Mouse (Mus musculus): ENCODE measurements at regions not wholly inside any gene's neighbourhood (a gene's known extent, or its start where the extent isn't known, plus 50 kb on each side); places are given as distances from the start of the nearest gene placed in this dataset.

- Histone ChIP-seq H3K36me3 (ENCODE audit: control insufficient read depth, insufficient read depth, low read length, poor library complexity, severe bottlenecking) (no peaks in the 10 kb centered on the region), H3K9me3 (ENCODE audit: control insufficient read depth, insufficient read depth, low read depth, low read length) (no peaks in the 10 kb centered on the region), H3K9ac (ENCODE audit: insufficient read depth, low read depth, low read length, poor library complexity, severe bottlenecking) (no peak overlapping the region), H3K4me3 (ENCODE audit: insufficient read depth in 1 of 2, low read depth in 1 of 2, low read length in 2 of 2, poor library complexity in 1 of 2, severe bottlenecking in 1 of 2) (no peak overlapping the region), H3K4me1 (ENCODE audit: control insufficient read depth in 2 of 2, insufficient read depth in 2 of 2, low read length in 2 of 2, poor library complexity in 1 of 2) (no peaks in the 10 kb centered on the region), H3K27ac (ENCODE audit: insufficient read depth, low read depth, low read length, poor library complexity, severe bottlenecking) (no peak overlapping the region)
- DNase-seq (ENCODE audit: low read depth, low spot score): no peak
- TF ChIP-seq ZNF384 (IDR thresholded peaks at IDR 0.05; ENCODE audit: low read depth, low read length): no peak
- TF ChIP-seq CHD2 (IDR thresholded peaks at IDR 0.05; ENCODE audit: low read depth, low read length): no peak
- TF ChIP-seq ZC3H11A (IDR thresholded peaks at IDR 0.05; ENCODE audit: borderline replicate concordance, low read depth, low read length): no peak
- no peak for TF ChIP-seq MAFK (IDR thresholded peaks at IDR 0.05; ENCODE audit: insufficient read depth, low read depth, low read length)
- no peak for TF ChIP-seq HCFC1 (IDR thresholded peaks at IDR 0.05; ENCODE audit: borderline replicate concordance, insufficient read depth, low read length)
- in situ Hi-C loops (cut with MboI; ENCODE audit: low sequenced_read_pairs in 2 of 2, unreplicated experiment in 2 of 2): no loop called here
Observed at GRCm38 (mm10) chr8:115824478-115824785, 116.8 kb upstream of the Maf start.

DNA sequence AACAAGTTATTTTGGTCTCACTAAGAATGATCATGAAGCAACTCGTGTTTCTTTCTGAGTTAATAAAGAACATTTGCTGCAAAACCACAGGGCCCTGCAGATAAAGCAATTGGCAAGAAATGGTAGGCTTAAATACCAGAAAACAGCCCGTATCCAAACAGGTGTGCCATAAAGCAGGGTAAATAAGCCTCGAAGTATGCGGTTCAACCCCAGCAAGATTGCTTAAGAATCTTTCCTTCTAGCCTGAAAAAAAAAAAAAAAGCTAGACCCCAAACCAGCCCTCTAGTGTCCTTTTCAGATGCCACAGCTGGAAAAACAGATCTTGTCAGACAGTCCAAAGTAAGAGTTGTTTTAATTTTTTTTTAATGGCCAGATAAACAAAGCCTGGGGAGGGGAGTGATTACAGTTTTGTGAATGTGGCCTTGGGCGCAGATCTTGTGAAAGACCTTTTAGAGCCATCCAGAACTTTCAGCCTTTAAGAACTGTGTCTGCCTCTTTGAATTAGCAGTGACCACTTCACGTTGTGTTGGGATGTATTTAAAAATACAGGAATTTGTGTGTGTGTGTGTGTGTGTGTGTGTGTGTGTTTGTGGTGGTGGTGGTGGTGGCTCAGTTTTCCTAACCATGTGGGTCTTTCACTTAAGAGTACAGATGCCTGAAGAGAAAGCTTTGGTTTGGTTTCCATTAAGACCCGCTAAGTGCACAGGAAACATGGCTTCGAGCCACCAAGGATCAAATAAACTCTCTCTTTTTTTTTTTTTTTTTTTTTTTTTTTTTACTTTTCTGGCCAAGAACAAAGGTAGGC, 116.3 kb upstream of the Maf start:
- no peak overlapping the region for H3K9ac ChIP-seq (ENCODE audit: insufficient read depth, low read depth, low read length, poor library complexity, severe bottlenecking)
- H3K4me1 ChIP-seq (ENCODE audit: control insufficient read depth in 2 of 2, insufficient read depth in 2 of 2, low read length in 2 of 2, poor library complexity in 1 of 2): no peaks in the 10 kb centered on the region
- H3K4me3 ChIP-seq (ENCODE audit: insufficient read depth in 1 of 2, low read depth in 1 of 2, low read length in 2 of 2, poor library complexity in 1 of 2, severe bottlenecking in 1 of 2): no peak overlapping the region
- DNase-seq (ENCODE audit: low read depth, low spot score): no peak
- in situ Hi-C loops (cut with MboI; ENCODE audit: low sequenced_read_pairs in 2 of 2, unreplicated experiment in 2 of 2): no loop called here
- no peak overlapping the region for H3K27ac ChIP-seq (ENCODE audit: insufficient read depth, low read depth, low read length, poor library complexity, severe bottlenecking)
- TF ChIP-seq HCFC1 (IDR thresholded peaks at IDR 0.05; ENCODE audit: borderline replicate concordance, insufficient read depth, low read length) (no peak), ZNF384 (IDR thresholded peaks at IDR 0.05; ENCODE audit: low read depth, low read length) (peak; percentile 27; the same call in 1 of the 2 replicates), MAFK (IDR thresholded peaks at IDR 0.05; ENCODE audit: insufficient read depth, low read depth, low read length) (no peak)
- H3K9me3 ChIP-seq (ENCODE audit: control insufficient read depth, insufficient read depth, low read depth, low read length): no peaks in the 10 kb centered on the region
- H3K36me3 ChIP-seq (ENCODE audit: control insufficient read depth, insufficient read depth, low read length, poor library complexity, severe bottlenecking): no peaks in the 10 kb centered on the region

- in situ Hi-C loops (cut with MboI; ENCODE audit: low sequenced_read_pairs in 2 of 2, unreplicated experiment in 2 of 2): no loop called here
- no peaks in the 10 kb centered on the region for H3K9me3 ChIP-seq (ENCODE audit: control insufficient read depth, insufficient read depth, low read depth, low read length)
- DNase-seq (ENCODE audit: low read depth, low spot score): no peak
- H3K27ac ChIP-seq (ENCODE audit: insufficient read depth, low read depth, low read length, poor library complexity, severe bottlenecking): no peak overlapping the region
- no peaks in the 10 kb centered on the region for H3K4me1 ChIP-seq (ENCODE audit: control insufficient read depth in 2 of 2, insufficient read depth in 2 of 2, low read length in 2 of 2, poor library complexity in 1 of 2)
- TF ChIP-seq HCFC1 (IDR thresholded peaks at IDR 0.05; ENCODE audit: borderline replicate concordance, insufficient read depth, low read length) (no peak), MAFK (IDR thresholded peaks at IDR 0.05; ENCODE audit: insufficient read depth, low read depth, low read length) (no peak), CHD2 (IDR thresholded peaks at IDR 0.05; ENCODE audit: low read depth, low read length) (no peak), ZNF384 (IDR thresholded peaks at IDR 0.05; ENCODE audit: low read depth, low read length) (no peak), ZC3H11A (IDR thresholded peaks at IDR 0.05; ENCODE audit: borderline replicate concordance, low read depth, low read length) (no peak)
- no peak overlapping the region for H3K4me3 ChIP-seq (ENCODE audit: insufficient read depth in 1 of 2, low read depth in 1 of 2, low read length in 2 of 2, poor library complexity in 1 of 2, severe bottlenecking in 1 of 2)
- no peaks in the 10 kb centered on the region for H3K36me3 ChIP-seq (ENCODE audit: control insufficient read depth, insufficient read depth, low read length, poor library complexity, severe bottlenecking)
- no peak overlapping the region for H3K9ac ChIP-seq (ENCODE audit: insufficient read depth, low read depth, low read length, poor library complexity, severe bottlenecking)
Observed at GRCm38 (mm10) chr8:115813426-115813825, 105.8 kb upstream of the Maf start.

- Histone ChIP-seq H3K27ac (ENCODE audit: insufficient read depth, low read depth, low read length, poor library complexity, severe bottlenecking) (no peak overlapping the region), H3K4me1 (ENCODE audit: control insufficient read depth in 2 of 2, insufficient read depth in 2 of 2, low read length in 2 of 2, poor library complexity in 1 of 2) (no peaks in the 10 kb centered on the region), H3K36me3 (ENCODE audit: control insufficient read depth, insufficient read depth, low read length, poor library complexity, severe bottlenecking) (no peaks in the 10 kb centered on the region), H3K9me3 (ENCODE audit: control insufficient read depth, insufficient read depth, low read depth, low read length) (no peaks in the 10 kb centered on the region), H3K4me3 (ENCODE audit: insufficient read depth in 1 of 2, low read depth in 1 of 2, low read length in 2 of 2, poor library complexity in 1 of 2, severe bottlenecking in 1 of 2) (no peak overlapping the region), H3K9ac (ENCODE audit: insufficient read depth, low read depth, low read length, poor library complexity, severe bottlenecking) (no peak overlapping the region)
- in situ Hi-C loops (cut with MboI; ENCODE audit: low sequenced_read_pairs in 2 of 2, unreplicated experiment in 2 of 2): no loop called here
- DNase-seq (ENCODE audit: low read depth, low spot score): no peak
- TF ChIP-seq CHD2 (IDR thresholded peaks at IDR 0.05; ENCODE audit: low read depth, low read length): no peak
- TF ChIP-seq HCFC1 (IDR thresholded peaks at IDR 0.05; ENCODE audit: borderline replicate concordance, insufficient read depth, low read length): no peak
- no peak for TF ChIP-seq MAFK (IDR thresholded peaks at IDR 0.05; ENCODE audit: insufficient read depth, low read depth, low read length)
- no peak for TF ChIP-seq ZNF384 (IDR thresholded peaks at IDR 0.05; ENCODE audit: low read depth, low read length)
- TF ChIP-seq ZC3H11A (IDR thresholded peaks at IDR 0.05; ENCODE audit: borderline replicate concordance, low read depth, low read length): no peak
Observed at GRCm38 (mm10) chr8:115806579-115806978, 99.0 kb upstream of the Maf start.

All from ES-E14 (cell line).